Mouse (Mus musculus) olfactory bulb, adult 2 months (tissue): ENCODE measurements around the gene Tph2. TPM values are rescaled to one million over a fixed set of nuclear protein-coding genes. Genes with fewer than 3 reads are reported as not detected.

Experiments used
- H3K27ac ChIP-seq: fragments of 200-500 bp; 2 replicates; pipeline ENCODE4 v1.5.1; 2012; ENCODE audit warnings: low read depth, low read length; ENCODE audit not compliant: insufficient read depth
- H3K4me1 ChIP-seq: fragments of 200-500 bp; 2 replicates; pipeline ENCODE4 v1.6.1; 2012; ENCODE audit warnings: low read length; ENCODE audit not compliant: control insufficient read depth, insufficient read depth
- H3K4me3 ChIP-seq: fragments of 200-500 bp; 2 replicates; pipeline ENCODE4 v1.5.1; 2012; ENCODE audit warnings: mild to moderate bottlenecking, low read depth, low read length, moderate library complexity; ENCODE audit not compliant: insufficient read depth
- CTCF ChIP-seq: fragments of 200-500 bp; IDR thresholded peaks from 2 replicates; pipeline ENCODE4 v1.5.1; 2012; ENCODE audit warnings: low read depth, mild to moderate bottlenecking, low read length, moderate library complexity; ENCODE audit not compliant: insufficient read depth
- POLR2A ChIP-seq: fragments of 200-500 bp; IDR thresholded peaks from 2 replicates; pipeline ENCODE4 v1.6.1; 2012; ENCODE audit warnings: mild to moderate bottlenecking, low read depth, low read length, moderate library complexity; ENCODE audit not compliant: insufficient read depth
- whole genome bisulfite sequencing: fragments of 180-500 bp; shearing (Covaris S2); methylation state at CpG from one replicate; pipeline ENCODE4 v1.1.7; 2018; 5-methylcytosine and 5-hydroxymethylcytosine counted together
- polyA plus RNA-seq: library from polyadenylated mRNA; stranded (reverse); fragments of >200 nt; gene quantifications from 2 replicates; pipeline ENCODE4 v1.2.4, GENCODE M21; 2012; ENCODE audit warnings: low replicate concordance; ENCODE audit not compliant: missing spikeins, insufficient read depth, insufficient read length

Tph2 gene
- polyA plus RNA-seq, 1 experiment, result not detected

- WGBS, result 17% methylated on average over 5 of the region's 5 CpGs
- no peak overlapping the region for H3K27ac ChIP-seq
- no peaks in the 10 kb centered on the region for H3K4me1 ChIP-seq
- no peak overlapping the region for H3K4me3 ChIP-seq
- no peak for TF ChIP-seq POLR2A
- TF ChIP-seq CTCF, result no peak
Observed at GRCm38 (mm10) chr10:115097163-115097562, 87.7 kb downstream of the Tph2 start.

DNA sequence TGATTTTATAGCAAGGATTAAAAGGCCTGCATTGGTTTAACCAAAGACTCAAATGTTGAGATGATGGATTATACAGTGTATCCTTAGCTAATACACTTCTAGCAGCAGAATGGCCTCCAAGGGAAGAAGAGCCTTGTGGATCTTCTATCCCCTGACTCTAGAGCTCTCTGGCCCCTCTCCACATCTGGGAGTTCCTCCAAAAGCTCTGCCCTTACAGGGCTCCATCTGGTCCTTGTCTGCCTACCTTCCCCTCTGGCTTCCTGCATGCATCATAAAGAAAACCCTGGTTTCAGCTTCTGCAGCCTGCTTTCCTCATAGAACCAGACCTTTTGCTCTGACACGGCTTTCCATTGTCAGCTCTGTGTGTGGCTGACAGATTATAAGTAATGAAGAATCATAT, 88.6 kb downstream of the Tph2 start:
- TF ChIP-seq CTCF, result no peak
- no peak for TF ChIP-seq POLR2A
- Histone ChIP-seq H3K4me1 (no peaks in the 10 kb centered on the region), H3K27ac (no peak overlapping the region), H3K4me3 (no peak overlapping the region)
- WGBS, result 81% methylated on average over 1 of the region's 1 CpGs

DNA sequence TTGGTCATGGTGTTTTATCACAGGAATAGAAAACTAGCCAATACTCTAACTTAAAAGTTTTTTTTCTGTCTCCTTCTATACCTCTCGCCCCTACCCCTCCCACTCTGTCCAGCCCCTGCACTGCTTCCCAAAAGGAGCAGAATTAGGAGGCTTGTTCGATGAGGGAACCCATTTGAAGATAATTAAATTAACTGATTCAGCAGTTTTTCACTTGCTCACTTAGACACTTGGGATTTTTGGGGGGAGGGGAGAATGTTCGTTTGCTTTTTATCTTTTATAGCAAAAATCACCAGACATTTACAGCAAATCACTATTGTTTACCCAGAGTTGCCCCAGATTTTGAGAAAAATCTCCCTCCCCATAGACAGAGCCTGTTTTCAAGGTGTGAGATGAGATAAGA, 106.6 kb downstream of the Tph2 start:
- Histone ChIP-seq H3K4me3 (no peak overlapping the region), H3K27ac (no peak overlapping the region), H3K4me1 (no peaks in the 10 kb centered on the region)
- no peak for TF ChIP-seq POLR2A
- TF ChIP-seq CTCF, result no peak
- WGBS, result 49% methylated on average over 3 of the region's 3 CpGs

DNA sequence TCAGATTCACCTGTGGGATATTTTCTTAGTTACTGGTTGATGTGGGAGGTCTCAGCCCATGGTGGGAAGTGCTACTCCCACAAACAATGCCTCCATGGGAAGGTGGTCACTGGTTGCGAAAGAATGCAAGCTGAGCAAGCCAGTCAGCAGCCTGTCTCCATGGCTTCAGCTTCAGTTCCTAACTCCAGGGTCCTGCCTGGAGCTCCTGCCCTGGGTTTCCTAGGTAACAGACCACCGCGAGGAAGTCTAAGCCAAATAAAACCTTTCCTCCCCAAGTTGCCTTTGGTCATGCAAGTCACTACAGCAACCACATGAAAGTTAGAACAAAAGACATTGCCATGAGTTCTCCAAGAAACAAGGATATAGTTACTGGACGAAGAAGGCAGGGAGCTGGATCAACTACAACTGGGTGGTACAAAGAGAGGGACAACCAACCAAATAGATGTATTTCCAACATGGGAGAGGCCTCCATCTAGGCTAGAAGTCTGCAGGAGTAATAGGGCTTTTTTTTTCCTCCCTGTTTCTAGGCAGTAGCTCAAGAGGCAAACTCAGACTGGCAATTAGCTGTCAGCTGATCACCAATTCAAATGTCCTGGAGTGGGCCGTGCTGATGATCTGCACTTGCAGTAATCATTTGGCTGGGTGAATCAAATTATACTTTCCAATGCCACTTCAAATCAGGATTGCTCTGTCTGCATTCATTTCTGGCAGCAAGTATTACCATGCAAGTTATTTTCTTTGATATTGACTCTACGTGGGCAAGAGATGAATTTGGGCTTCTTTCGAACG, 115.5 kb downstream of the Tph2 start:
- TF ChIP-seq CTCF, result no peak
- TF ChIP-seq POLR2A, result no peak
- Histone ChIP-seq H3K4me3 (no peak overlapping the region), H3K27ac (no peak overlapping the region), H3K4me1 (no peaks in the 10 kb centered on the region)
- 39% methylated on average over 8 of the region's 8 CpGs for WGBS

GRCm38 (mm10) chr10:115063936-115064335, 120.9 kb downstream of the Tph2 start:
- H3K27ac ChIP-seq, result no peak overlapping the region
- WGBS, result 85% methylated on average over 7 of the region's 7 CpGs
- no peak for TF ChIP-seq POLR2A
- no peak for TF ChIP-seq CTCF
- no peaks in the 10 kb centered on the region for H3K4me1 ChIP-seq
- H3K4me3 ChIP-seq, result no peak overlapping the region

- WGBS, result 77% methylated on average over 2 of the region's 2 CpGs
- TF ChIP-seq CTCF, result no peak
- no peak for TF ChIP-seq POLR2A
- H3K4me1 ChIP-seq, result no peaks in the 10 kb centered on the region
- H3K27ac ChIP-seq, result no peak overlapping the region
- H3K4me3 ChIP-seq, result no peak overlapping the region
Observed at GRCm38 (mm10) chr10:115061498-115061897, 123.3 kb downstream of the Tph2 start.

- WGBS, result 79% methylated on average over 7 of the region's 7 CpGs
- Histone ChIP-seq H3K27ac (no peak overlapping the region), H3K4me1 (no peaks in the 10 kb centered on the region), H3K4me3 (no peak overlapping the region)
- TF ChIP-seq POLR2A (no peak), CTCF (no peak)
Observed at GRCm38 (mm10) chr10:115060759-115061158, 124.1 kb downstream of the Tph2 start.

GRCm38 (mm10) chr10:115051602-115052001, 133.2 kb downstream of the Tph2 start:
- no peak overlapping the region for H3K4me3 ChIP-seq
- H3K4me1 ChIP-seq, result no peaks in the 10 kb centered on the region
- TF ChIP-seq POLR2A (no peak), CTCF (no peak)
- WGBS, result 44% methylated on average over 4 of the region's 4 CpGs
- H3K27ac ChIP-seq, result no peak overlapping the region

GRCm38 (mm10) chr10:115050674-115051073, 134.1 kb downstream of the Tph2 start:
- H3K4me1 ChIP-seq, result no peaks in the 10 kb centered on the region
- no peak overlapping the region for H3K4me3 ChIP-seq
- no peak for TF ChIP-seq POLR2A
- no peak for TF ChIP-seq CTCF
- no peak overlapping the region for H3K27ac ChIP-seq
- 88% methylated on average over 12 of the region's 12 CpGs for WGBS
